Comparison of ENCODE assay signal across 9 mouse cellular contexts in genomic region chr15:77416655-77417333, GRCm38 (mm10). TPM values are rescaled to one million over a fixed set of nuclear protein-coding genes. Genes with fewer than 3 reads are reported as not detected.
"Had no signal": no experiment of that assay in that cellular context is flagged by ENCODE, and none has a peak within 500 bp of the region (broad histone marks: within the 10 kb centered on the region; RNA-seq: fewer than 3 reads in every experiment).

No protein-coding gene starts in this region.

RNA-seq across cellular contexts. Expression of gene Apol9a, which starts 5.9 kb away (rescaled TPM):
- total RNA-seq: layer of hippocampus, adult 2 months had no signal
- polyA plus RNA-seq: limb, embryonic 12.5 days; midbrain, embryonic 11.5 days had no signal

RNA-seq across cellular contexts. Expression of gene Apol7a, which starts 17.9 kb away (rescaled TPM):
- total RNA-seq: layer of hippocampus, adult 2 months had no signal
- polyA plus RNA-seq: limb, embryonic 12.5 days; midbrain, embryonic 11.5 days; midbrain, embryonic 15.5 days; neural tube, embryonic 14.5 days had no signal

RNA-seq across cellular contexts. Expression of gene Apol7b, which starts 30.5 kb away (rescaled TPM):
- total RNA-seq: layer of hippocampus, adult 2 months; layer of hippocampus, postnatal 10 days had no signal
- polyA plus RNA-seq: limb, embryonic 12.5 days; liver, embryonic 13.5 days; liver, postnatal 0 days; lung, embryonic 15.5 days; midbrain, embryonic 11.5 days; midbrain, embryonic 15.5 days; neural tube, embryonic 14.5 days had no signal
